Mouse (Mus musculus): ENCODE measurements around the gene Arl5c.

GRCm38 (mm10) chr11:97979824-97980495, 16.0 kb downstream of the Arl5c start:
- TF ChIP-seq POLR2A (IDR thresholded peaks at IDR 0.05; ENCODE audit: borderline replicate concordance, insufficient read depth, low read length) (no peak), CTCF (IDR thresholded peaks at IDR 0.05; ENCODE audit: borderline replicate concordance, insufficient read depth, low read depth, low read length) (no peak)

All from cerebellum, adult 2 months (tissue).